Mouse (Mus musculus) liver, adult 2 months (tissue): ENCODE results near the gene Col25a1.

Source experiments
- CTCF ChIP-seq: fragments of 200-500 bp; IDR thresholded peaks from 2 replicates; pipeline ENCODE4 v1.5.1; 2011; ENCODE audit warnings: low read depth, low read length, control low read depth
- POLR2A ChIP-seq: fragments of 200-500 bp; IDR thresholded peaks from 2 replicates; pipeline ENCODE4 v1.6.1; 2011; ENCODE audit warnings: low read length, control low read depth; ENCODE audit not compliant: insufficient read depth; ENCODE audit errors: extremely low read depth

DNA sequence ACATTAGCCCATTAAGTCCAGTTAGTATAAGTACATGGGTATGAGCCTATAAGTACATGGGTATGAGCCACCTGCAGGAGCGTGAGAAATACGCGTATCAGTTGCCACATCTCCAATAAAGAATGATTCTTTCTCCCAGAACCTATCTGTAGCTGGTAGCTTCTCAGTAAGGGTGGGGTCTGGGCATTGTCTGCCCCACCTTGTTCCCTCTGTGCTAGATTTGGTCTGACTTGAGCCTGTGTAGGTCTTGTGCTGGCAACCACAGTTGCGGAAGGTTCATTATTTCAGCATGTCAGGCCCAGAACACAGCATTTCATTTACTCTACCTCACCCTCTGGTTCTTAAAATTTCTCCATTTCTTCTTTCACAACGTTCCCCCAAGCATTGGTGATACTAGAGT lies 250.4 kb downstream of the Col25a1 start:
- TF ChIP-seq POLR2A (no peak), CTCF (no peak)
